Mouse (Mus musculus) thymus, postnatal 25 days (tissue): ENCODE measurements around the gene Zfp973.
"Not testable (repeated sequence)": the region's sequence is repeated elsewhere in the genome, so short reads cannot be mapped to it uniquely, and the experiment has no call there.

Source experiments
- DNase-seq: peaks from one replicate; pipeline ENCODE4 v3.0.0; 2022

Gene Zfp973

DNA sequence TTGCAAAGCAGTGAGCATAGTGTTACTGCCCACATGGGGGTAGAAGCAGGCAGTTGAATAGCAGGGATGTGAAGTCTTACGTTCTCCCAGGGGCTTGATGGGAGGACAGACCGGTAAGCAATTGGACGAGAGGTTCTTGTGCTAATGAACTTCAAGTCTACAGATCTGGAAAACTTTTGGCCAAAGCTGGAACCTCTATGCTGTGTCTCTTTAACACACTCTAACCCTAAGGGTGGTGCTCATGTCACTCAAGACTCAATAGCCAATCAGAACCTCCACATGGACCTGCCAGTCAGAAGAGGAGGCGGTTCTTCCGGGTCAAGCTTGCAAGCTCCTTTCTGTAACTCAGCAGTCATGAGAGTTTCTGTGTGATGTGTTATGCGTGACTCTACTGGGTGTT, at the start of gene Zfp973:
Zfp973 (plus strand) TSS at position 301 of the 400 bp plus-strand sequence.
- not testable (repeated sequence) for DNase-seq

DNA sequence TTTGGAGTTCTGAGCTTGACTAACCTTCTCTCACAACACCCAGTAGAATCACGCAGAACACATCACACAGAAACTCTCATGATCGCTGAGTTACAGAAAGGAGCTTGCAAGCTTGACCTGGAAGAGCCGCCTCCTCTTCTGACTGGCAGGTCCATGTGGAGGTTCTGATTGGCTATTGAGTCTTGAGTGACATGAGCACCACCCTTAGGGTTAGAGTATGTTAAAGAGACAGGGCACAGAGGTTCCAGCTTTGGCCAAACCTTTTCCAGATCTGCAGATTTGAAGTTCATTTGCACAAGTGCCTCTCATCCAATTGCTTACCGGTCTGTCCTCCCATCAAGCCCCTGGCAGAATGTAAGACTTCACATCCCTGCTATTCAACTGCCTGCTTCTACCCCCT, 34.1 kb upstream of the Zfp973 start, which contains the start of gene Gm14308:
Gm14308 (minus strand) TSS at position 101 of the 400 bp plus-strand sequence.
- not testable (repeated sequence) for DNase-seq

DNA sequence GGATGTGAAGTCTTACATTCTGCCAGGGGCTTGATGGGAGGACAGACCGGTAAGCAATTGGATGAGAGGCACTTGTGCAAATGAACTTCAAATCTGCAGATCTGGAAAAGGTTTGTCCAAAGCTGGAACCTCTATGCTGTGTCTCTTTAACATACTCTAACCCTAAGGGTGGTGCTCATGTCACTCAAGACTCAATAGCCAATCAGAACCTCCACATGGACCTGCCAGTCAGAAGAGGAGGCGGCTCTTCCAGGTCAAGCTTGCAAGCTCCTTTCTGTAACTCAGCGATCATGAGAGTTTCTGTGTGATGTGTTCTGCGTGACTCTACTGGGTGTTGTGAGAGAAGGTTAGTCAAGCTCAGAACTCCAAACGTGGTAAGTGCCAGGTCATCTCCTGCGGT, 37.7 kb downstream of the Zfp973 start, which contains the start of gene Gm14305:
Gm14305 (plus strand) TSS at position 278 of the 400 bp plus-strand sequence.
- peak; percentile 20 for DNase-seq
